ENCODE assay signal across 9 mouse cellular contexts in the genomic region with DNA sequence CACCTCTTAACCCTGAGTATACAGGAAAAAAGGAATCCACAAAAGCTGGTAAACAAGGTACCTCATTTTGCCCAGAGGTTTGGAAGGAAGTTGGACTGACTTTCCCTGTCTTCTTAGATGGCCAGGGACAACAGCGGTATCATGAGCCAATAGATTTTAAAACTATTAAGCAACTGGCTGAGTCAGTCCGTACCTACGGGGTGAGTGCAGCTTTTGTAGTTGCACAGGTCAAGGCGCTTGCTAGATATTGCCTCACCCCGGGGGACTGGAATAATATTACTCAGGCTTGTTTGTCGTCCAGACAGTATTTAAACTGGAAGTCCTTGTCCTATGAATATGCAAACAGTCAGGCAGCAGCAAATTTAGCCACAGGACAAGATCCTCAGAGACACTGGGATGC. TPM values are rescaled to one million over a fixed set of nuclear protein-coding genes. Genes with fewer than 3 reads are reported as not detected.
"Had no signal": no experiment of that assay in that cellular context is flagged by ENCODE, and none has a peak within 500 bp of the region (broad histone marks: within the 10 kb centered on the region; RNA-seq: fewer than 3 reads in every experiment).

No protein-coding gene starts in this region.

RNA-seq across cellular contexts. Expression of a gene that starts 34.4 kb away (rescaled TPM):
- total RNA-seq: gastrocnemius, adult 2 months; gastrocnemius, postnatal 10 days; gastrocnemius, postnatal 25 days; heart, adult 2 months; heart, postnatal 36 days; hematopoietic stem cell, adult 5-6 weeks; left cerebral cortex, adult 18-20 months had no signal
- polyA plus RNA-seq: limb, embryonic 11.5 days; liver, embryonic 15.5 days had no signal
